Mouse (Mus musculus): Measurements from ENCODE around the gene Bdh1.

DNA sequence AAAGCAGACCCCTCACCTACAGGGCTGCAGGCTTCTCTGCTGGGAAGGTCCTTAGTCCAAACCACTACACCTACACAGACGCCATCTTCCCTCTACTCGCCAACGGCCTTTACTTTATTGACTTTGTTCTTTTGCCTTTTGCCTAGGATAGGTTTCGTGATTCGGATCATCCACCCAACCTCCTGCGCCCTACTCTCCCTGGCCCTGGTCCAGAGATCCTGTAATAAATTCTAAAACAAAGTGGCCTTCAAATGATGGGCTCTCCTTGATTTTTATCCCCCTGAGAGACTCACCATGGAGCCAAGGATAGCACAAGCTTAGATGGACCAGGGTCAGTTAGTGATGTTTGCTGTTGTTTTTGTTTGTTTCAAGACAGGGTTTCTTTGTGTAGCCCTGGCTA, 76.9 kb downstream of the Bdh1 start:
- TF ChIP-seq CTCF (IDR thresholded peaks at IDR 0.05; ENCODE audit: extremely low read depth, insufficient read depth, low read length) (no peak), POLR2A (IDR thresholded peaks at IDR 0.05; ENCODE audit: extremely low read depth, insufficient read depth, low read length) (no peak)

Measured in cortical plate, adult 2 months (tissue).